Mouse (Mus musculus) hindbrain, embryonic 12.5 days (tissue): ENCODE measurements at regions not wholly inside any gene's neighbourhood (a gene's known extent, or its start where the extent isn't known, plus 50 kb on each side); places are given as distances from the start of the nearest gene placed in this dataset.

Experiments used
- ATAC-seq: fragments of 200-750 bp; cut with Nextera tagmentation; 2 replicates; pipeline ENCODE4 v1.8.0; 2017; ENCODE audit warnings: moderate TSS enrichment; ENCODE audit not compliant: low FRiP score
- H3K27ac ChIP-seq: fragments of 300-500 bp; sonication (generic); 2 replicates; pipeline ENCODE4 v1.5.1; 2016; ENCODE audit warnings: mild to moderate bottlenecking
- H3K27me3 ChIP-seq: fragments of 300-500 bp; sonication (generic); 2 replicates; pipeline ENCODE4 v1.6.1; 2016; ENCODE audit warnings: mild to moderate bottlenecking
- H3K36me3 ChIP-seq: fragments of 300-500 bp; sonication (generic); 2 replicates; pipeline ENCODE4 v1.6.1; 2016; ENCODE audit warnings: mild to moderate bottlenecking
- H3K4me1 ChIP-seq: fragments of 300-500 bp; sonication (generic); 2 replicates; pipeline ENCODE4 v1.6.1; 2016
- H3K4me2 ChIP-seq: fragments of 300-500 bp; sonication (generic); replicated peaks from 2 replicates; pipeline ENCODE4 v1.6.1; 2016; ENCODE audit warnings: mild to moderate bottlenecking
- H3K4me3 ChIP-seq: fragments of 300-500 bp; sonication (generic); 2 replicates; pipeline ENCODE4 v1.5.1; 2016; ENCODE audit warnings: mild to moderate bottlenecking
- H3K9ac ChIP-seq: fragments of 300-500 bp; sonication (generic); 2 replicates; pipeline ENCODE4 v1.6.1; 2016; ENCODE audit warnings: mild to moderate bottlenecking, moderate library complexity
- H3K9me3 ChIP-seq: fragments of 300-500 bp; sonication (generic); replicated peaks from 2 replicates; pipeline ENCODE4 v1.6.1; 2016; ENCODE audit warnings: mild to moderate bottlenecking
- WGBS: fragments of 180-500 bp; shearing (Covaris S2); methylation state at CpG from one replicate; pipeline ENCODE4 v1.1.7; 2016; 5-methylcytosine and 5-hydroxymethylcytosine counted together

DNA sequence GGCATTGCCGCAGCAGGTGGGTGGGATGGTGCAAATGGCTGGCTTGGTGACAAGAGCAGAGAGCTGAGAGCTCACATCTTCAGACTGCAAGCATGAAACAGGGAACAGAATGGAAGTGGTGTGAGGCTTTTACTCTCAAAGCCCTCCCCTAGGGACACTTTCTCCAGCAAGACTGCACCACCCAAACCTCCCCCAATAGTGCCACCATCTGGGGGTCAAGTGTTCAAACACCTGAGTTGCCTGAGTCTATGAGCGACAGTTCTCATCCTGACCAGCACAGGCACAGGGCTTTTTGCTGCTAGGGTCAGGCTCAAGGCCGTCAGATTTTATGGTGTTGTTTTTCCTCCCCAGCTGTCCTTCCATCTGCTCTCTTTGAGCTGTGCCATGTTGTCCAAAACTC is 337.9 kb upstream of the Eif4g2 start:
- Histone ChIP-seq H3K27ac (no peak overlapping the region), H3K9me3 (no peaks in the 10 kb centered on the region), H3K36me3 (no peaks in the 10 kb centered on the region), H3K27me3 (no peaks in the 10 kb centered on the region), H3K4me3 (no peak overlapping the region), H3K4me2 (no peak overlapping the region), H3K9ac (no peak overlapping the region), H3K4me1 (no peaks in the 10 kb centered on the region)
- 90% methylated on average over 3 of the region's 3 CpGs for WGBS
- ATAC-seq, result no peak

DNA sequence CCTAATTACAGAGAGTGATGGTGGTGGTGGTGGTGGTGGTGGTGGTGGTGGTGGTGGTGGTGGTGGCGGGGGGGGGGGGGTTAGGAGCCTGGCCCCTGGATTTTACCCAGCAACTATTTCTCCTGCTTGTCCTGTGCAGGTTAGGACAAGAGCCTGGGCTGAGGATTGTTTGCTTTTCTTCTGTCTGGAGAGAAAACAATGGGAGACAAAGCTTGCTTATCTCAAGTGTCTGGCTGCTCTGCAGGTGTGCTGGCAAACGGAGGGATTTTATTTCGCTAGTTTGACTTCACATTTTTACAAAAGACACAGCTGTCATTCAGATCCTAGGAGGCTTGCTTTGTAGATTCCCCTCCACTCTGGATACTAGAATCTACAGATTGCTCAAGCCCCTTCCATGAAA is 334.9 kb upstream of the Eif4g2 start:
- Histone ChIP-seq H3K4me1 (0 out of 2 replicates have a peak, but pooled peaks cover 2% of the 10 kb centered on the region), H3K9me3 (no peaks in the 10 kb centered on the region), H3K27ac (no peak overlapping the region), H3K27me3 (no peaks in the 10 kb centered on the region), H3K9ac (no peak overlapping the region), H3K4me3 (no peak overlapping the region), H3K36me3 (no peaks in the 10 kb centered on the region), H3K4me2 (no peak overlapping the region)
- 37% methylated on average over 3 of the region's 3 CpGs for WGBS
- no peak for ATAC-seq

DNA sequence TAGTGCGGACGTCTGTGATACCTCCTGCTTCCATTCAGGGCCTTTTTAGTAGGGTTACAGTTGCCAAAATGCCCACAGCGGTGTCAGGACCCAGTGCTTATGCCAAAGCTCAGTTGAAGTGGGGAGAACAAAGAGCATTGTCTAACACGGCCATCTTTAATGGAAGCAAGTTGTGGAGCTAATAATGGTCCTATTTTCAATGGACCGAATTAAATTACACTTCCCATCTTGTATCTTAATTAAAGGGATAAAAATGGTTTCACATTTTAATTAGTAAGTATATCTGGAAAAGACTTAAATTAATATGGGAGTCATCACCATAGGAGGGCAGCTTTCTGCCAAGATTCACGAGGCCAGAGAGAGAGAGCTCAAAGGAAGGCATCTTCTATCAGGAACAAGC is 333.2 kb upstream of the Eif4g2 start:
- H3K9me3 ChIP-seq, result no peaks in the 10 kb centered on the region
- no peak overlapping the region for H3K9ac ChIP-seq
- WGBS, result 75% methylated on average over 6 of the region's 6 CpGs
- ATAC-seq, result no peak
- H3K4me1 ChIP-seq, result 0 out of 2 replicates have a peak, but pooled peaks cover 2% of the 10 kb centered on the region
- no peaks in the 10 kb centered on the region for H3K27me3 ChIP-seq
- H3K4me2 ChIP-seq, result no peak overlapping the region
- no peak overlapping the region for H3K4me3 ChIP-seq
- no peaks in the 10 kb centered on the region for H3K36me3 ChIP-seq
- no peak overlapping the region for H3K27ac ChIP-seq

DNA sequence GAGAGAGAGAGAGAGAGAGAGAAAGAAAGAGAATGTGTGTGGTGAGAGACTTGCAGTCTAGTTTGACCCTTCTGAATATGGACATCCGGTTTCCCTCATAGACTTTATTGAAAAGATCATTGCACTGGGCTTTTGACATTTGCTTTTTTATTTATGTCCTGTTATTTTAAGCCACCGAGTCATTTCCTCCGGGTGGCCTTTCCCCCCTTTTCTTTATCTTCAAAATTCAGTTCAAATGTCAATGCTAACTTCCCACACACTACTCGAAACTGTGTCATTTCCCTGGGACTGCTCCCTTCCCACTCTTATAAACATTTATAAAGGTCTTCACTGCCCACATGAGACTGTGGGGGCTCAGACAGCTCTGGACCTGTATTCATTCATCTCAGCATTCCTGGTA is 330.9 kb upstream of the Eif4g2 start:
- H3K27me3 ChIP-seq, result no peaks in the 10 kb centered on the region
- 0 out of 2 replicates have a peak, but pooled peaks cover 2% of the 10 kb centered on the region for H3K4me1 ChIP-seq
- no peak overlapping the region for H3K4me3 ChIP-seq
- no peak overlapping the region for H3K4me2 ChIP-seq
- no peak overlapping the region for H3K27ac ChIP-seq
- no peak overlapping the region for H3K9ac ChIP-seq
- WGBS, result 71% methylated on average over 4 of the region's 4 CpGs
- H3K9me3 ChIP-seq, result no peaks in the 10 kb centered on the region
- H3K36me3 ChIP-seq, result no peaks in the 10 kb centered on the region
- ATAC-seq, result no peak

DNA sequence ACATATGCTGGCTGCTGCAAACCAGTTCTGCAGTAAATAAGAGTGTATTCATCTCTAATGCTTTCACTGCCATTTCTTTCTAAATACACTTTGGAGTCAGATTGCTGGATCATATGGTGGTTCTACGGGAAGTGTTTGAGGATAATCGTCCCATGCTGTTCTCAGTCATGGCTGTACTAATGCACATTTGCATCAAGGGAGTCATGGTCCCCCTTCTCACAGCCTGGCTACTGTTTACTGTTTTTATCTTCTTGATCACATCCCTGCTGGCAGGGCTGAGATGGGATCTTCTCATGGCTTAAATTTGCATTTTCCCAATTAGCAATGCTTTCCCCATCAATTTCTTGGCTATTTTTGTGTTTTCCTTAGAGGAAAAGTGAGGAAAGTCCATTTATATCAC is 330.1 kb upstream of the Eif4g2 start:
- Histone ChIP-seq H3K27ac (no peak overlapping the region), H3K36me3 (no peaks in the 10 kb centered on the region), H3K4me3 (no peak overlapping the region), H3K9ac (no peak overlapping the region), H3K4me1 (0 out of 2 replicates have a peak, but pooled peaks cover 2% of the 10 kb centered on the region), H3K9me3 (no peaks in the 10 kb centered on the region), H3K4me2 (no peak overlapping the region), H3K27me3 (no peaks in the 10 kb centered on the region)
- ATAC-seq, result no peak
- WGBS, result 42% methylated on average over 2 of the region's 2 CpGs

DNA sequence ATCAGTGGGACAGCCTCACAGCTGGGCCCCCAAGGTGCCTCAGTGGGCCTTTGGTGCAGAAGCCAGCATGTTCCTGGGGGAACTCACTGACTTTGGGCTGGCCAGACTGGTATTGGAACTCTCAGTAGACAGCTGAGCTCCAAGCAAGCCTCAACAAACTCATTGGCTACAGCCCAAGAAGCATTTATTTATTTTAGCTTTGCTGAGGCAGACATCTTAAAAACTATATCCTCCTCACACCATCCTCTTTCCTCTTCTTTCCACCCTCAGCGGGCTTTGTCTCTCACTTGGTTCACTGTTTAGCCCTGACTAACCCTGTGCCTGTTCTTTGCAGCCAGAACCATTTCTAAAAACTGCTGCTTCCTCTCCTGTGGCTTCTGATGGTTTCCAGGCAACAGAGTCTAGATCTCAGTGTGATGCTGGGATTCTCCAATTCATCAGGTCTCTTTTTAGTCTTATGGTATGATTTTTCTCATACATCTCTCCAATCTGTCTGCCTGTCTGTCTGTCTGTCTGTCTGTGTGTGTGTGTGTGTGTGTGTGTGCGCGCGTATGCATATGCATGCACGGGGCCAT is 328.6 kb upstream of the Eif4g2 start:
- Histone ChIP-seq H3K36me3 (no peaks in the 10 kb centered on the region), H3K4me2 (no peak overlapping the region), H3K4me3 (no peak overlapping the region), H3K27ac (no peak overlapping the region), H3K9me3 (no peaks in the 10 kb centered on the region), H3K4me1 (0 out of 2 replicates have a peak, but pooled peaks cover 2% of the 10 kb centered on the region), H3K27me3 (no peaks in the 10 kb centered on the region), H3K9ac (no peak overlapping the region)
- ATAC-seq, result no peak
- 87% methylated on average over 5 of the region's 5 CpGs for WGBS

DNA sequence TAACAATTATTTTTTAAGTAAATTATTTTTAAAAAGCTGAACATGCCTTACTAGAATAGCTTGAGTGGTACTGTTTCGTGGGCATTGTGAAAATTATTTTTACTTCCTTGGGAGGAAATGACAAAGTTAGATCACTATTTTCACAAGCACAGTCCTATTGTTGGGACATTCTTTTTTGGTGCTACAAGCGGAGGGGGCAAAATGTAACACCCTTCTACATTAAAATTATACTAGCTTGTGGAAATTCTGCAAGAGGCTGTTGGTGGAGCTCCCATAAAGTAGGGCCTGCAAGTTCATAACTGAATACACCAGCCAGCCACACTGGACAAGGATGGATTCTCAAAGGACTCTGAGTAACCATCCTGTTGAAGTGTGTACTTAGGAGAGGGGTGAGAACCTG is 313.1 kb upstream of the Eif4g2 start:
- H3K4me1 ChIP-seq, result peaks cover 3% of the 10 kb centered on the region; the same call in 1 of the 2 replicates
- no peak overlapping the region for H3K4me2 ChIP-seq
- H3K27ac ChIP-seq, result no peak overlapping the region
- no peaks in the 10 kb centered on the region for H3K9me3 ChIP-seq
- H3K36me3 ChIP-seq, result no peaks in the 10 kb centered on the region
- WGBS, result 91% methylated on average over 2 of the region's 2 CpGs
- ATAC-seq, result no peak
- no peaks in the 10 kb centered on the region for H3K27me3 ChIP-seq
- H3K9ac ChIP-seq, result no peak overlapping the region
- H3K4me3 ChIP-seq, result no peak overlapping the region

DNA sequence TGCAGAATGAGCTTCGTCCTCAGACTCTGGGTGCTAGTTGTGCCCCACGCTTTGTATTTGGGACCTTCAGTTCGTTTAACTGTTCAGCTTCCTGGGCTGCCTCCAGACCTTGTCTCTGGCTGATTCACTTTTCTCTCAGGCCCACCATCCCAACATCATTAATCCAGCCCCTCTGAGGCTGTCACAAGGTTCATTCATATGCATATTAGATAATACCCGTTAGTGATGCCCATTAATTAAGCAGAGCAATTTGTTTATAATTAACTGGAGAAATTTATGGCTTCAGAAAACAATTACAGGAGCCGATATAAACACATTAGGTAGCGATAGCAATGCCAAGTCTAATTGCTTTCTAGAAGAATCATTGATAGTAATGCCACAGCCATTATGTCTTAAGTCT is 312.3 kb upstream of the Eif4g2 start:
- WGBS, result 50% methylated on average over 6 of the region's 6 CpGs
- no peak overlapping the region for H3K4me2 ChIP-seq
- H3K9me3 ChIP-seq, result no peaks in the 10 kb centered on the region
- H3K27me3 ChIP-seq, result no peaks in the 10 kb centered on the region
- no peaks in the 10 kb centered on the region for H3K36me3 ChIP-seq
- peak overlapping the region; percentile 52; the same call in 1 of the 2 replicates for H3K27ac ChIP-seq
- H3K4me1 ChIP-seq, result peaks cover 3% of the 10 kb centered on the region; the same call in 1 of the 2 replicates
- no peak overlapping the region for H3K9ac ChIP-seq
- peak; percentile 69 for ATAC-seq
- no peak overlapping the region for H3K4me3 ChIP-seq

DNA sequence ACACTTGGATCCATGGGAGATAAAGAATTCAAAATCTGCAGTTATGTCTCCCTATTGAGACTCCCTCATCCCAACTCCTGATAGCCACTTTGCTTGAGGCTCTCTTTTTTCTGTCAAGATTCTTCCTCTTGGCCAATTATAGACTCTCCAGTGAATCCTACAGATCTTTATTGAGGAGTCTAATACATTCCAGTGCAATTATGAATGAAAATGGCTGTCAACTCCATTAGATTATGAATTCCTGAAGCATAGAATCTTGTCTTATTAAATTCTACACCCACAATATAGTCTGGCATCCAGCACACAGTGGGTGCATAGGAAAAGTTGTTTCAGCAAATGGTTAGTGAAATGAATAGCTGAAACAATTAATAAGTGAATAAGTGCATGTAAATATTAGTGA is 311.0 kb upstream of the Eif4g2 start:
- H3K4me2 ChIP-seq, result no peak overlapping the region
- no peak overlapping the region for H3K9ac ChIP-seq
- no peaks in the 10 kb centered on the region for H3K27me3 ChIP-seq
- H3K4me1 ChIP-seq, result peaks cover 3% of the 10 kb centered on the region; the same call in 1 of the 2 replicates
- ATAC-seq, result no peak
- H3K27ac ChIP-seq, result no peak overlapping the region
- no peaks in the 10 kb centered on the region for H3K36me3 ChIP-seq
- no peak overlapping the region for H3K4me3 ChIP-seq
- no peaks in the 10 kb centered on the region for H3K9me3 ChIP-seq

DNA sequence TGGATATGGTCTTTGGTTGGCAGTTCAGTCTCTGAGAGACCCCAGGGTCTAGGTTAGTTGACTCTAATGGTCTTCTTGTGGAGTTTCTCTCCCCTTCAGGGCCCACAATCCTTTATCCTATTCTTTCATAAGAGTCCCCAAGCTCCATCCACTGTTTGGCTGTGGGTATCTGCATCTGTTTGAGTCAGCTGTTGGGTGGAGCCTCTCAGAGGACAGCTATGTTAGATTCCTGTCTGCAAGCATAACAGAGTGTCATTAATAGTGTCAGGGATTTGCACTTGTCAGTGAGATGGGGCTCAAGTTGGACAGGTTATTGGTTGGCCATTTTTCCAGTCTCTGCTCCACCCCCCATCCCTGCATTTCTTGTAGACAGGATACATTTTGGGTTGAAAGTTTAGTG is 306.9 kb upstream of the Eif4g2 start:
- Histone ChIP-seq H3K9ac (no peak overlapping the region), H3K36me3 (no peaks in the 10 kb centered on the region), H3K4me2 (no peak overlapping the region), H3K4me1 (no peaks in the 10 kb centered on the region; the same call in 1 of the 2 replicates), H3K27ac (no peak overlapping the region), H3K4me3 (no peak overlapping the region), H3K9me3 (no peaks in the 10 kb centered on the region), H3K27me3 (no peaks in the 10 kb centered on the region)
- no peak for ATAC-seq

DNA sequence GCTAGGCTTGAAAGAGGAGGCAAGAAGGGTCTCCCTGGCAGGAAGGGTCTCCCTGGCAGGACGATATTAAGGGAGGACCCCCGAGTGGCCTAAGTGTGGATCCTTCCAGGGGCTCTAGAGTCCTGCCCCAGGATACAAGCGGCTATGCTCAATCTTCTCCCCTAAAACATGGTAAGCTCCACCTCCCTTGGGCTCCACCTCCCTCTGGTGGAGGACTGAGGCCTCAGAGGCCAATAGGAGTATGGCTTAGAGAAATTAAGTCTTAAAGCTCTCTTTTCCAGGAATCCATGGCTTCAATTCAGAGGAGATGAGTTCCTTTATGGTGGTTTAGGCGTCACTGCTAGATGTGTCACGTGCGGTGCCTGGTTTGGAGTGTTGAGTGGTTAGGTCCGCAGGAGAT is 291.7 kb upstream of the Eif4g2 start:
- Histone ChIP-seq H3K27ac (no peak overlapping the region), H3K9me3 (no peaks in the 10 kb centered on the region), H3K4me2 (no peak overlapping the region), H3K4me3 (no peak overlapping the region), H3K9ac (no peak overlapping the region), H3K27me3 (no peaks in the 10 kb centered on the region), H3K4me1 (peaks cover 10% of the 10 kb centered on the region), H3K36me3 (no peaks in the 10 kb centered on the region)
- ATAC-seq, result no peak
- 87% methylated on average over 7 of the region's 7 CpGs for WGBS

DNA sequence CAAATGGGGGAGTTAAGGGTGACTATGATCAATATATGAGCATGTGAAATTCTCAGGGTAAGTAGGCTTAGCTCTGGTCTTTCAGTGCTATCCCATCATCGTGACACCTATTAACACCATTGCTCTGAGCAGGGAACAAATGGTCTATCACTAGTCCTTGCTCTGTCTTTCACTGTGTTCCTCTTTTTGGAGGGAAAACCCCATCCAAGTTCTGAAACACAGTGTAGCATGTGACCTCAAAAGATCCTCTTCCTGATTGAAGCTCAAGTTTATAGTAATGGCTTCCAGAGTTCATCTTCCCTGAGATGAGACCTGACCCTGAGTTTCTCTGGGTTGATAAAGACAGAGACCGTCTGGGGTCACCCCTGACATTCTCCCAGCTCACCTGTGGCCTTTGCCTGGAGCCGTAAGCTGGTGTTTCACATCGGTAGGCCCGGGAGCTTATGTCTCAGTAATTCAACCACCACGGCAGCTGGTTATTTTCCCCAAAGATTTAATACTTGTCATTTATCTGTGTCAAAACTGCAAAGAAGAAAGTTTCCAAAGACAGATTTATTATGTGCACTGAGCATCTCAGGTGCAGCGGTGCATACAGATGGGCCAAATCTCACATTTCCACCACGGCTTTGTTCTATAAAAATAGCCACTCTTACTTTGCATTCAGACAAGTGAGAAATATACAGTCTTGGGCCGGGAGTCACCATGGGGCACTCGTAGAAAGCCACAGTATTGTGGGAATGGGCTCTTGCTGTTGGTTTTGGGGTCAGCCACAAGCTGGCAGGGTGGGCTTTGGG is 290.7 kb upstream of the Eif4g2 start:
- Histone ChIP-seq H3K9ac (no peak overlapping the region), H3K27me3 (no peaks in the 10 kb centered on the region), H3K36me3 (no peaks in the 10 kb centered on the region), H3K4me2 (no peak overlapping the region), H3K27ac (no peak overlapping the region), H3K4me3 (no peak overlapping the region), H3K4me1 (peaks cover 10% of the 10 kb centered on the region), H3K9me3 (no peaks in the 10 kb centered on the region)
- WGBS, result 57% methylated on average over 10 of the region's 10 CpGs
- no peak for ATAC-seq

DNA sequence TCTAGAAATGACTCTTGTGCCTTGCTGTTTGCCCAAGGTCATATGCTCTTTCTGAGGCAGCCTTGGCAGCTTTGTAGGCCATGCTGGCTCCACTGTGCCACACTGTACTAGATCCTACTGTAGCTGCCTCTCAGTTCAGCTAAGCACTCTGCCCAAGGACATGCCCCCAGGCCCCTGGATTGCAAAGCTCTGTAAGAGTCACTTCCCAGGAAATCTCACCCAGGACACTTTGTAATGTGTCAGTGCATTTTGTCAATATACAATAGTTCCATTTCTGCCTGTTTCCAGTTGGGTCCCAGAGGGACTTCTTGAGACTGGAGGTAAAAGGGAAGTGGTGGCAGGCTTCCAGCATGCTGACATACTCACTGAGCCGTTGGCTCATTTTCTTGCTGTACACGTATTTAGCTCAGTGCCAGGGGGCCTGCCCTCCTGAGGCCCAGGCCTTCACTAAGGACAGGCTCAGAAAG is 287.6 kb upstream of the Eif4g2 start:
- no peaks in the 10 kb centered on the region for H3K36me3 ChIP-seq
- H3K27ac ChIP-seq, result no peak overlapping the region
- no peak overlapping the region for H3K4me2 ChIP-seq
- no peak overlapping the region for H3K4me3 ChIP-seq
- no peak overlapping the region for H3K9ac ChIP-seq
- no peak for ATAC-seq
- no peaks in the 10 kb centered on the region for H3K27me3 ChIP-seq
- H3K4me1 ChIP-seq, result peaks cover 10% of the 10 kb centered on the region
- WGBS, result 52% methylated on average over 2 of the region's 2 CpGs
- no peaks in the 10 kb centered on the region for H3K9me3 ChIP-seq
